Mouse (Mus musculus) gastrocnemius, postnatal 4 days (tissue): ENCODE measurements around the gene Pls3. TPM values are rescaled to one million over a fixed set of nuclear protein-coding genes. Genes with fewer than 3 reads are reported as not detected.

Experiments used
- DNase-seq, 2 experiments: peaks; one replicate each; pipeline ENCODE4 v3.0.0; 2021 to 2022; ENCODE audit warnings: low spot score in 2 of 2, mixed read lengths in 2 of 2
- long read RNA-seq, 2 experiments: library from polyadenylated mRNA; stranded (forward); transcript quantifications; one replicate each; pipeline ENCODE4 v2.0.0; 2021
- total RNA-seq, 2 experiments: library from RNA; stranded (reverse); gene quantifications; 2 replicates each; pipeline ENCODE4 v1.2.3; 2021

Pls3 gene
- total RNA-seq: 10 to 100 TPM; 65.5 to 77.5 TPM
- long read RNA-seq, experiment 1, transcript Pls3-204 (16 exons, 3,149 nt): major isoform, 124 of 140 reads
- long read RNA-seq, experiment 1, partial matches to known transcripts: 5 of 140 reads
- long read RNA-seq, experiment 1, other reads (novel, unspliced or antisense): 5 of 140 reads
- long read RNA-seq, experiment 2, transcript Pls3-202 (16 exons, 3,160 nt): minor isoform, 5 of 166 reads
- long read RNA-seq, experiment 2, transcript Pls3-204 (16 exons, 3,149 nt): major isoform, 148 of 166 reads
- long read RNA-seq, experiment 2, partial matches to known transcripts: 4 of 166 reads
- long read RNA-seq, experiment 2, other reads (novel, unspliced or antisense): 9 of 166 reads

DNA sequence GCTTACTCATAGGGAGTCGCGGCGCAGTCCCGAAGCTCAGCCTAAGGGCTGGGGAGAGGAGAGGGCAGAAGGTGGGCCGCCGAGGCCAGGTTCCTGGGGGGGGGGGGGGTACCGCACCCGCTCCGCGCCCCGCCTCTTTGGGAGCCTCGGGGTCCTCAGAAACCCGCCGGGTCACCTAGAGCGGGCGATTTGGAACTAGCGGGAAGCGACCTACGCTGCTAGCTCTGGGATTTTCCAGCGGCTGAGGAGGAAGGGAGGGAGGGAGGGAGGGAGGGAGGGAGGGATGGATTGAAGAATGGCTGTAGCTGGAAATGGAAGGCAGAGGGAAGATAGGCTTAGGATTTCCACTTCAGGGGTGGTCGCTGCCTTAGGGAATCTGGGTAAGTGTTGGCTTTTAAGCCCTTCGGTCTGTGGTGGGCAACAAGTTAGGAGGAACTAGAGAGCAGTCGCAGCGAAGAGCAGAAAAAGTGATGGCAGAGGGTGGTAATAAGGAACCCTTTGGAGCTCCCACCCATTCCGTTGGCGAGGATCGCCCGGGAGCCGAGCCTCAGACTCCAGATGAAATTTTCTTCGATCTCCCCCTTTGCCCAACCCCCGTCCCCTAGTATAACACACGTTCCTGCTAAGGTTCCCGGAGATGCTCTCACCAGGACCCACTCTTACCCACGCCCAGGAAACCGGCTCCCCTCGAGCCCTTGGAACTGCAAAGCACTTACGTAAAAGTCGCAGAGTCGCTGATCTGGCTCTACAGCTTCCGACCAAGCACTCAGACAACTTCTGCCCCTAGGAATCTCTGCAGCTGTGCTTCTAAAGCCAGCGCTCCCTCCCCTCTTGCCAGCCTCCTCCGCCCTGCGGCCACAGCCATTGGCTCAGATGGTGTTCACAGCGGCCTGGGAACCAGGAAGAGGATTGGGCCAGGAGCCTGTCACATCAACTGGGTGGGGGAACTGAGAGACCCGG is at the start of gene Pls3:
Pls3 (minus strand) TSS at position 851 of the 960 bp plus-strand sequence.
- peak; percentile 60 to 85 for DNase-seq

GRCm38 (mm10) chrX:75895716-75896115 is 20.7 kb upstream of the Pls3 start:
- no peak for DNase-seq

- DNase-seq: no peak
Measured at GRCm38 (mm10) chrX:75875566-75875965, 584 bp upstream of the Pls3 start.

- peak; percentile 16 to 33 for DNase-seq
Measured at GRCm38 (mm10) chrX:75873813-75874212, 1.2 kb downstream of the Pls3 start.

DNA sequence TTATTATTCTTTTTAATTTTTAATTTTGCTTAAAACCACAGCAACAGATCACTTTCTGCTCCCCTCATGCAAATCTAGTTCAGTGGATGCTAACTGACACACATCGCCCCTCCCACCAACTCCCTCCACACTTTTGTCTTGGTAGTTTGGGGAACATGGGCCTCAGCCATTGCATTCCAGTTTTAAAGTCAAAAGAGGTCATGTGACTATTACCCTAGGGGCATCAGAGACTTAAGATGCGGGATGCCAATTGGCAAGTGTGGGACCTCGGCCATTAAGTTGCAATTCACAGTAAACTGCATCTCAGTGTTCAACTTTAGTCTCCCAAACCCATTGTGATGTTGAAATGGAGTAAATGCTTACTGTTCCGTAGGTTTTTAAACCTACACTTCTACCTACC is 1.7 kb downstream of the Pls3 start:
- DNase-seq: no peak

GRCm38 (mm10) chrX:75871855-75872254 is 3.1 kb downstream of the Pls3 start:
- DNase-seq: no peak

- no peak for DNase-seq
Measured at GRCm38 (mm10) chrX:75861715-75862114, 13.3 kb downstream of the Pls3 start.

GRCm38 (mm10) chrX:75854294-75854693 is 20.7 kb downstream of the Pls3 start:
- no peak for DNase-seq

DNA sequence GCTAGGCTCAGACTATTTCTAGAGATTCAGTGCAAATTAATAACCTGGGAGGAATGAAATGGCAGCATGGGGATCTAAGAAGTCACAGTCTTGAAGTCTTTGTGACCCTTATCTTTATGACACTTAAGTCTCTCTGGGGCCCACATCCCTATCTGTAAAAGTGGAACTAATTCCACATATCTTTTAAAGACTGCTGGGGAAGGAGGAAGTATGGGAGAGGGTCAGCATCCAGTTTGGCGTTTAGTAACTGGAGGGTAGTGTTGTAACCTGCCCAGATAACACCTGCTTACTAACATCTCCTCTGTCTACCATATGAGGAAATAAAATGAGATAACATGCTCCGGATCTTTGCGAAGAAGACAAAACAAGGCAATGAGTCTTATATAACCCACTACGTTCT is 30.7 kb downstream of the Pls3 start:
- no peak for DNase-seq

DNA sequence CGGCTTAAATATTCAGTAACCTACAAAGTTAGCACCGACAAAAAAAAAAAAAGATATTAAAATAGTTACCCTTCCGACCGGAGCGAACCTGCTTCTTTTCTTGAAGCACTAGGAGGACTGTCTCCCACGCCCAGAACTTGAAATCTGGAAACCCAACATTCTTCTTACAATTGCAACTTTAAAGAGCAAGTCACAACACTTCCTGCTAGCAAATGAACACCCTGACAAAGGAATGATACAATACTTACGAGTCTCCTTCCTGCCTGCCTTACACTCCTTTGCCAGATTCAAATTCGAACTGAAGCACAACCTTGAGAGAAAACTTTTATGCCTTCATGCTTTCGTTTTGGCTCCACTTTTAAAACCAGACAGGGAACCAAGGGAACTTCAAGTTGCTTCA is 32.1 kb downstream of the Pls3 start:
- no peak for DNase-seq

- no peak for DNase-seq
Measured at GRCm38 (mm10) chrX:75842120-75842519, 32.9 kb downstream of the Pls3 start.

GRCm38 (mm10) chrX:75840263-75840662 is 34.7 kb downstream of the Pls3 start:
- no peak for DNase-seq

- DNase-seq: no peak
Measured at GRCm38 (mm10) chrX:75834836-75835235, 40.1 kb downstream of the Pls3 start.

GRCm38 (mm10) chrX:75834286-75834685 is 40.7 kb downstream of the Pls3 start:
- no peak for DNase-seq

GRCm38 (mm10) chrX:75833006-75833641 is 41.9 kb downstream of the Pls3 start:
- DNase-seq: no peak

DNA sequence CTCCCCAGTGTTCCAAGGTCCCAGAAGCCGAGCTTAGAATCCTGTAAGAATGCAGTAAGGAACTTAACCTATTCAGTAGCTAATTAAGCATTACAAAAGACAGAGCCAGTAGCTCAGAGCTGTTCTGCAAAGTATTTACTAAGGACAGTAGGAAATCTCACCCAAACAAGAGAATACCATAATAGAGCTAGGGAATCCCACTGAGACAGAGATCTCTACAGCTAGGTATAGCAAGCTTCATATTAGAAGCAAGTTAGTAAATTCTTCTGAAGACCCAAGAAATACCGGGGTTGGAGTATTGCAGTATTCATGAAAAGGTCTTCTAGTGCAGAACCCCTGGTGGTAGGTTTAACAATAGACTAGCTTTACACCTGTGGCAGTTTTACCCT is 45.1 kb downstream of the Pls3 start:
- DNase-seq: no peak

DNA sequence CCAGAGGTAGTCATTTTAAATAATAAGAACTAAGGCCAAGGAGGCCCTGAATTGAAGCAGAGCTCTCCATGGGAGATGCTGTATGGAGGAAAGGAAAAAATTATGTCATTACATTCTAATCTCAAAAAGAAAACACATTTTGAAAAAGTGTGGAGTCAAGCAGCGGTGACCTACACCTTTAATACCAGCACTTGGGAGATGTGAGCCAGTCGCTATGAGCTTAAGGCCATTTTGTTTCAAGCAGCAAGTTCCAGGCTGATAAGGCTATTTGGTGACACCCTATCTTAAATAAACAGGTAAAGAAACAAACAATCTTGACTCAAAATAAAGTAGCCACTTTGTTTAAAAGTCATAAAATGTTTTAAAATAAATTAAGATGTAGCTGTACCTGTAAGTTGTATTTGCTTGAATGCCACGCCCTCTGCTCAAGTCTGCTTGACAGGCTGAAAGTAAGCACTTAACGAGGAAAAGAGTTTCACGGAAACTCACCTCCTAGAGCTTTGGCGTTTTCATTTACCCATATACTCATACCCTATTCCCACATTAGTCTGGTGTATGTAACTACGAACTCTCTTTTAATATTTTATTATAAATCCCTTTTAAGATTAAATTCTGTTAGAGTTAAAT is 45.6 kb downstream of the Pls3 start:
- no peak for DNase-seq

- no peak for DNase-seq
Measured at GRCm38 (mm10) chrX:75818647-75819271, 56.2 kb downstream of the Pls3 start.

DNA sequence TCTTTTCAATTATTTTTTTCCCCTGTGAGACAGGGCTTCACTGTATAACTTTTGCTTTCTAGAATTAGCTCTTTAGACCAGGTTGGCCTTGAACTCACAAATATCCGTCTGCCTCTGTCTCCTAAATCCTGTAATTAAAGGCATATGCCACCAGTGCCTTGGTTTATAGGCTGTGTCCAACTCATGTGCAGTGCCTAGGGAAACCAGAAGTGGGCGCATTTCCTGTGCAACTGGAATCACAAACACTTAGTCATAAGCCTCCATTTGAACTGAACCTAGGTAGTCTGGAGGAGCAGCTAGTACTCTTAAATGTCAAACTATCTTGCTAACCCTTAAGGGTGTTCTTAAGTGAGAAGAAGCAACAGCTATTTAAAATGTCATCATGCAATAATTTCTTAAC is 60.0 kb downstream of the Pls3 start:
- DNase-seq: no peak

GRCm38 (mm10) chrX:75814123-75814522 is 60.9 kb downstream of the Pls3 start:
- no peak for DNase-seq

- no peak for DNase-seq
Measured at GRCm38 (mm10) chrX:75796583-75796982, 78.4 kb downstream of the Pls3 start.
